Mouse (Mus musculus): Measurements from ENCODE around the gene Osgep.

GRCm38 (mm10) chr14:50875591-50876230 is 49.0 kb downstream of the Osgep start:
- TF ChIP-seq CTCF (IDR thresholded peaks at IDR 0.05; ENCODE audit: low read depth, low read length) (no peak), GATA1 (IDR thresholded peaks at IDR 0.05; ENCODE audit: borderline replicate concordance, low read length) (no peak)
